Mouse (Mus musculus) MEL (cell line): Measurements from ENCODE around the gene Slc22a13. TPM values are rescaled to one million over a fixed set of nuclear protein-coding genes. Genes with fewer than 3 reads are reported as not detected.

ENCODE experiments used
- DNase-seq: peaks from one replicate; pipeline ENCODE4 v3.0.0; 2011; ENCODE audit warnings: low read depth, low spot score
- H3K27ac ChIP-seq: 2 replicates; pipeline ENCODE4 v1.5.1; 2012; ENCODE audit warnings: low read depth, mild to moderate bottlenecking, control low read depth, low read length, moderate library complexity; ENCODE audit not compliant: control insufficient read depth
- H3K27me3 ChIP-seq, 2 experiments: fragments of 150-350 bp in 1 of 2; sonication (generic) in 1 of 2; 2 replicates each; pipeline ENCODE4 v1.6.1; 2012; ENCODE audit warnings: low read length in 2 of 2, mild to moderate bottlenecking in 2 of 2, improper control_type of control experiment in 1 of 2, moderate library complexity in 1 of 2; ENCODE audit not compliant: insufficient read depth in 2 of 2, control insufficient read depth in 1 of 2
- H3K36me3 ChIP-seq, 2 experiments: 2 replicates each; pipeline ENCODE4 v1.6.1; 2012 to 2014; ENCODE audit warnings: low read length in 2 of 2, improper control_type of control experiment in 1 of 2, inconsistent platforms in 1 of 2, mild to moderate bottlenecking in 1 of 2; ENCODE audit not compliant: insufficient read depth in 2 of 2, control insufficient read depth in 1 of 2
- H3K4me1 ChIP-seq, 2 experiments: fragments of 150-350 bp in 1 of 2; sonication (generic) in 1 of 2; 2 replicates each; pipeline ENCODE4 v1.6.1; 2012; ENCODE audit warnings: low read length in 2 of 2, improper control_type of control experiment in 1 of 2, mild to moderate bottlenecking in 1 of 2; ENCODE audit not compliant: insufficient read depth in 2 of 2, control insufficient read depth in 1 of 2
- H3K4me3 ChIP-seq, 2 experiments: fragments of 150-350 bp in 1 of 2; sonication (generic) in 1 of 2; 2 replicates each; pipeline ENCODE4 v1.5.1; 2012; ENCODE audit warnings: low read depth in 2 of 2, low read length in 2 of 2, mild to moderate bottlenecking in 2 of 2, moderate library complexity in 2 of 2, control low read depth in 1 of 2, improper control_type of control experiment in 1 of 2; ENCODE audit not compliant: control insufficient read depth in 1 of 2, insufficient read depth in 1 of 2
- H3K79me2 ChIP-seq: 2 replicates; pipeline ENCODE4 v1.6.1; 2012; ENCODE audit warnings: mild to moderate bottlenecking, low read length, moderate library complexity; ENCODE audit not compliant: control insufficient read depth, poor library complexity, insufficient read depth
- H3K9ac ChIP-seq: 2 replicates; pipeline ENCODE4 v1.6.1; 2012; ENCODE audit warnings: low read depth, mild to moderate bottlenecking, control low read depth, low read length, moderate library complexity; ENCODE audit not compliant: control insufficient read depth, poor library complexity, severe bottlenecking
- H3K9me3 ChIP-seq: fragments of 150-350 bp; sonication (generic); replicated peaks from 2 replicates; pipeline ENCODE4 v1.6.1; 2012; ENCODE audit warnings: mild to moderate bottlenecking, low read length, improper control_type of control experiment, moderate library complexity; ENCODE audit not compliant: insufficient read depth
- CHD1 ChIP-seq: IDR thresholded peaks from 2 replicates; pipeline ENCODE4 v1.6.1; 2012; ENCODE audit warnings: low read depth, mild to moderate bottlenecking, inconsistent platforms, low read length, improper control_type of control experiment
- E2F4 ChIP-seq: IDR thresholded peaks from 2 replicates; pipeline ENCODE4 v1.6.1; 2011; ENCODE audit warnings: low read depth, low read length, improper control_type of control experiment, borderline replicate concordance
- MEF2A ChIP-seq: IDR thresholded peaks from 2 replicates; pipeline ENCODE4 v1.6.1; 2014; ENCODE audit warnings: low read depth, mild to moderate bottlenecking, inconsistent platforms, low read length, improper control_type of control experiment; ENCODE audit not compliant: poor library complexity, insufficient replicate concordance, severe bottlenecking; ENCODE audit errors: extremely low read depth
- MXI1 ChIP-seq: IDR thresholded peaks from 2 replicates; pipeline ENCODE4 v1.6.1; 2011; ENCODE audit warnings: mild to moderate bottlenecking, low read depth, low read length, improper control_type of control experiment
- NELFE ChIP-seq: IDR thresholded peaks from 2 replicates; pipeline ENCODE4 v1.6.1; 2011; ENCODE audit warnings: low read depth, low read length, improper control_type of control experiment
- RCOR1 ChIP-seq: IDR thresholded peaks from 2 replicates; pipeline ENCODE4 v1.6.1; 2012; ENCODE audit warnings: low read depth, mild to moderate bottlenecking, inconsistent platforms, low read length, improper control_type of control experiment
- SIN3A ChIP-seq: IDR thresholded peaks from 2 replicates; pipeline ENCODE4 v1.6.1; 2012; ENCODE audit warnings: low read length, improper control_type of control experiment, inconsistent platforms
- SMC3 ChIP-seq: IDR thresholded peaks from 2 replicates; pipeline ENCODE4 v1.6.1; 2011; ENCODE audit warnings: low read depth, low read length, improper control_type of control experiment
- ZMIZ1 ChIP-seq: IDR thresholded peaks from 2 replicates; pipeline ENCODE4 v1.6.1; 2012; ENCODE audit warnings: low read depth, mild to moderate bottlenecking, inconsistent platforms, low read length, improper control_type of control experiment, moderate library complexity
- ZNF384 ChIP-seq: IDR thresholded peaks from 2 replicates; pipeline ENCODE4 v1.6.1; 2012; ENCODE audit warnings: low read depth, mild to moderate bottlenecking, inconsistent platforms, low read length, improper control_type of control experiment
- polyA plus RNA-seq, 2 experiments: library from polyadenylated mRNA; stranded (reverse) in 1 of 2; unstranded in 1 of 2; fragments of >175 nt in 1 of 2; fragments of >200 nt in 1 of 2; gene quantifications; 2 replicates each; pipeline versions ENCODE4 v1.2.1 to v1.2.4; 2012; ENCODE audit warnings: low replicate concordance in 2 of 2, low read depth in 1 of 2; ENCODE audit not compliant: insufficient read length in 2 of 2, insufficient read depth in 1 of 2, missing spikeins in 1 of 2
- total RNA-seq: library from RNA; depleted of rRNA; stranded (reverse); fragments of 300-350 nt; gene quantifications from 2 replicates; pipeline ENCODE4 v1.2.3, GENCODE M21; 2012

Gene Slc22a13
- total and polyA plus RNA-seq, 3 experiments = 0.04 TPM; not detected in 2

GRCm38 (mm10) chr9:119149601-119150000, 59.3 kb downstream of the Slc22a13 start:
- no peaks in the 10 kb centered on the region for H3K79me2 ChIP-seq
- TF ChIP-seq RCOR1 = no peak
- TF ChIP-seq SIN3A = peak; percentile 62
- TF ChIP-seq SMC3 = peak; percentile 20; the same call in 1 of the 2 replicates
- TF ChIP-seq MXI1 = peak; percentile 58
- no peak for TF ChIP-seq ZNF384
- no peak for TF ChIP-seq NELFE
- H3K27me3 ChIP-seq = no peaks in the 10 kb centered on the region; a peak in 1 of 4 replicates
- H3K36me3 ChIP-seq = no peaks in the 10 kb centered on the region
- no peaks in the 10 kb centered on the region for H3K9me3 ChIP-seq
- no peak overlapping the region for H3K9ac ChIP-seq
- no peak overlapping the region for H3K4me3 ChIP-seq
- H3K27ac ChIP-seq = no peak overlapping the region
- no peaks in the 10 kb centered on the region for H3K4me1 ChIP-seq
- peak; percentile 71 for DNase-seq

GRCm38 (mm10) chr9:119146098-119146770, 62.7 kb downstream of the Slc22a13 start:
- H3K9me3 ChIP-seq = no peaks in the 10 kb centered on the region
- H3K4me1 ChIP-seq = no peaks in the 10 kb centered on the region
- TF ChIP-seq ZMIZ1 (no peak), MEF2A (no peak), CHD1 (no peak)
- H3K27me3 ChIP-seq = no peaks in the 10 kb centered on the region
- H3K36me3 ChIP-seq = no peaks in the 10 kb centered on the region
- no peak overlapping the region for H3K4me3 ChIP-seq
- H3K79me2 ChIP-seq = no peaks in the 10 kb centered on the region
- no peak overlapping the region for H3K27ac ChIP-seq
- H3K9ac ChIP-seq = no peak overlapping the region
- no peak for DNase-seq

- no peak overlapping the region for H3K4me3 ChIP-seq
Measured at GRCm38 (mm10) chr9:119145638-119146037, 63.3 kb downstream of the Slc22a13 start.

More at GRCm38 (mm10) chr9:119145638-119146037, 63.3 kb downstream of the Slc22a13 start:
- no peaks in the 10 kb centered on the region for H3K9me3 ChIP-seq
- no peak for TF ChIP-seq E2F4
- TF ChIP-seq, all 39 proteins: peak for 0
- Histone ChIP-seq H3K27me3 (no peaks in the 10 kb centered on the region; a peak in 1 of 4 replicates), H3K27ac (no peak overlapping the region), H3K79me2 (no peaks in the 10 kb centered on the region), H3K9ac (no peak overlapping the region), H3K4me1 (no peaks in the 10 kb centered on the region), H3K36me3 (no peaks in the 10 kb centered on the region)
- DNase-seq = no peak
